Mouse (Mus musculus): ENCODE measurements at regions not wholly inside any gene's neighbourhood (a gene's known extent, or its start where the extent isn't known, plus 50 kb on each side); places are given as distances from the start of the nearest gene placed in this dataset.

GRCm38 (mm10) chr15:40475659-40476355, 341.6 kb downstream of the 9330182O14Rik start:
- TF ChIP-seq CTCF (IDR thresholded peaks at IDR 0.05; ENCODE audit: low read depth): no peak
- 0 out of 2 replicates have a peak, but pooled peaks have one; percentile 21 for TF ChIP-seq EP300 (IDR thresholded peaks at IDR 0.05; ENCODE audit: low read depth)

All from heart, postnatal 0 days (tissue).